Mouse (Mus musculus) kidney, adult 2 months (tissue): ENCODE data around the gene Zfp668.

ENCODE experiments used
- CTCF ChIP-seq: fragments of 200-500 bp; conservative IDR thresholded peaks from 2 replicates; pipeline ENCODE4 v1.5.1; 2011; ENCODE audit warnings: low read depth, mild to moderate bottlenecking, control low read depth, low read length, moderate library complexity, mixed read lengths; ENCODE audit not compliant: insufficient read depth, insufficient read length
- POLR2A ChIP-seq: fragments of 200-500 bp; IDR thresholded peaks from one replicate; pipeline ENCODE4 v1.6.1; 2011; ENCODE audit warnings: low read depth, low read length, control low read depth

DNA sequence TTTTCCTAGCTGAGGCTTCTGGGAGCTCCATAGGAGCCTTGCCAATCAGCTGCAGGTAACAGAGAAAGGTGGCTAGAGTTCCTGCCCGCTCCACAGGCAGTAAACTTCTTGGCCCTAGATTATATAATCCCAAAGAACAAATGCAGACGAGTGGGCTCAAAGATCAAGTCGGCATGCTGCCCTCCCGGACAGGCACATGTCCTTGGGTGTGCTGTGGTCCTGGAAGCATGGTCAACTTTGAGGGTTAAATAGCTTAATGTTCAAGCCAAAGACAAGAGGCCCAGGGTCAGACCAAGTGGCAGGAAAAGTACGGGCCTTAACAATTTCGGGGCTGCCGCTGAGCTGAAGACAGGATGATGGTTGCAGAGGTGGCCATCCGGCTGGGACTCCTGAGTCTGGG, 49.4 kb upstream of the Zfp668 start:
- no peak for TF ChIP-seq CTCF
- TF ChIP-seq POLR2A, result peak; percentile 48
